Mouse (Mus musculus): ENCODE measurements around the gene Cecr2. TPM values are rescaled to one million over a fixed set of nuclear protein-coding genes. Genes with fewer than 3 reads are reported as not detected.

Gene Cecr2
- polyA plus RNA-seq, 1 experiment from 2014 or later = 20.6 TPM

GRCm38 (mm10) chr6:120772025-120772424, 105.9 kb downstream of the Cecr2 start:
- DNase-seq (ENCODE audit: low spot score, missing footprints) (no peak), ATAC-seq (ENCODE audit: low FRiP score) (no peak)
- Histone ChIP-seq H3K4me1 (ENCODE audit: control insufficient read depth, insufficient read depth, low read length) (peaks cover 16% of the 10 kb centered on the region), H3K36me3 (ENCODE audit: control insufficient read depth, insufficient read depth, low read length) (peaks cover under 1% of the 10 kb centered on the region; the same call in 1 of the 2 replicates), H3K9me3 (ENCODE audit: control insufficient read depth, low read length) (no peaks in the 10 kb centered on the region), H3K27me3 (ENCODE audit: control insufficient read depth, insufficient read depth, low read length) (no peaks in the 10 kb centered on the region), H3K4me3 (ENCODE audit: low read depth, low read length) (no peak overlapping the region), H3K4me2 (no peak overlapping the region), H3K27ac (ENCODE audit: low read depth, low read length) (peak overlapping the region; percentile 72; the same call in 1 of the 2 replicates), H3K9ac (ENCODE audit: low read length) (no peak overlapping the region)

- Histone ChIP-seq H3K4me3 (ENCODE audit: low read depth, low read length) (no peak within 1 kb of the TSS), H3K4me2 (no peak within 1 kb of the TSS), H3K27me3 (ENCODE audit: control insufficient read depth, insufficient read depth, low read length) (no peaks in the 10 kb centered on the region), H3K9me3 (ENCODE audit: control insufficient read depth, low read length) (no peaks in the 10 kb centered on the region), H3K4me1 (ENCODE audit: control insufficient read depth, insufficient read depth, low read length) (peaks cover 16% of the 10 kb centered on the region), H3K9ac (ENCODE audit: low read length) (peak within 1 kb of the TSS; percentile 7; the same call in 1 of the 2 replicates), H3K36me3 (ENCODE audit: control insufficient read depth, insufficient read depth, low read length) (no peaks in the 10 kb centered on the region; the same call in 1 of the 2 replicates), H3K27ac (ENCODE audit: low read depth, low read length) (peak within 1 kb of the TSS; percentile 72)
- ATAC-seq (ENCODE audit: low FRiP score) (peak; percentile 80), DNase-seq (ENCODE audit: low spot score, missing footprints) (peak; percentile 90)
- WGBS = 36% methylated on average over 5 of the region's 5 CpGs
Observed at GRCm38 (mm10) chr6:120773149-120773628, 107.0 kb downstream of the Cecr2 start, which contains the start of gene Slc25a18. TSS of gene Slc25a18 (plus strand) at chr6:120773578.

- DNase-seq (ENCODE audit: low spot score, missing footprints) = no peak
Observed at GRCm38 (mm10) chr6:120773763-120774162, 107.6 kb downstream of the Cecr2 start.

GRCm38 (mm10) chr6:120776286-120776685, 110.1 kb downstream of the Cecr2 start:
- Histone ChIP-seq H3K9ac (ENCODE audit: low read length) (no peak overlapping the region), H3K4me2 (no peak overlapping the region), H3K9me3 (ENCODE audit: control insufficient read depth, low read length) (no peaks in the 10 kb centered on the region), H3K4me1 (ENCODE audit: control insufficient read depth, insufficient read depth, low read length) (peaks cover 16% of the 10 kb centered on the region), H3K27me3 (ENCODE audit: control insufficient read depth, insufficient read depth, low read length) (no peaks in the 10 kb centered on the region), H3K4me3 (ENCODE audit: low read depth, low read length) (no peak overlapping the region), H3K36me3 (ENCODE audit: control insufficient read depth, insufficient read depth, low read length) (no peaks in the 10 kb centered on the region; the same call in 1 of the 2 replicates), H3K27ac (ENCODE audit: low read depth, low read length) (no peak overlapping the region)
- DNase-seq (ENCODE audit: low spot score, missing footprints) = no peak
- WGBS = 83% methylated on average over 3 of the region's 3 CpGs
- no peak for ATAC-seq (ENCODE audit: low FRiP score)

More at GRCm38 (mm10) chr6:120773763-120774162, 107.6 kb downstream of the Cecr2 start:
- 75% methylated on average over 6 of the region's 6 CpGs for WGBS
- H3K27me3 ChIP-seq (ENCODE audit: control insufficient read depth, insufficient read depth, low read length) = no peaks in the 10 kb centered on the region
- H3K4me1 ChIP-seq (ENCODE audit: control insufficient read depth, insufficient read depth, low read length) = peaks cover 16% of the 10 kb centered on the region
- no peaks in the 10 kb centered on the region; the same call in 1 of the 2 replicates for H3K36me3 ChIP-seq (ENCODE audit: control insufficient read depth, insufficient read depth, low read length)
- H3K9me3 ChIP-seq (ENCODE audit: control insufficient read depth, low read length) = no peaks in the 10 kb centered on the region
- ATAC-seq (ENCODE audit: low FRiP score) = peak; percentile 22; the same call in 1 of the 2 replicates
- no peak overlapping the region for H3K9ac ChIP-seq (ENCODE audit: low read length)
- no peak overlapping the region for H3K4me3 ChIP-seq (ENCODE audit: low read depth, low read length)
- no peak overlapping the region for H3K4me2 ChIP-seq
- peak overlapping the region; percentile 72 for H3K27ac ChIP-seq (ENCODE audit: low read depth, low read length)

GRCm38 (mm10) chr6:120777533-120777932, 111.4 kb downstream of the Cecr2 start:
- H3K27ac ChIP-seq (ENCODE audit: low read depth, low read length) = no peak overlapping the region
- 90% methylated on average over 9 of the region's 9 CpGs for WGBS
- DNase-seq (ENCODE audit: low spot score, missing footprints) = no peak

GRCm38 (mm10) chr6:120778226-120778625, 112.1 kb downstream of the Cecr2 start:
- 68% methylated on average over 3 of the region's 3 CpGs for WGBS

More at GRCm38 (mm10) chr6:120777533-120777932, 111.4 kb downstream of the Cecr2 start:
- peaks cover 13% of the 10 kb centered on the region for H3K4me1 ChIP-seq (ENCODE audit: control insufficient read depth, insufficient read depth, low read length)
- H3K4me2 ChIP-seq = no peak overlapping the region
- H3K36me3 ChIP-seq (ENCODE audit: control insufficient read depth, insufficient read depth, low read length) = no peaks in the 10 kb centered on the region; the same call in 1 of the 2 replicates
- H3K9me3 ChIP-seq (ENCODE audit: control insufficient read depth, low read length) = no peaks in the 10 kb centered on the region
- no peaks in the 10 kb centered on the region for H3K27me3 ChIP-seq (ENCODE audit: control insufficient read depth, insufficient read depth, low read length)
- ATAC-seq (ENCODE audit: low FRiP score) = no peak
- H3K4me3 ChIP-seq (ENCODE audit: low read depth, low read length) = no peak overlapping the region
- H3K9ac ChIP-seq (ENCODE audit: low read length) = no peak overlapping the region

GRCm38 (mm10) chr6:120782948-120783347, 116.8 kb downstream of the Cecr2 start:
- Histone ChIP-seq H3K27ac (ENCODE audit: low read depth, low read length) (no peak overlapping the region), H3K4me2 (no peak overlapping the region), H3K4me3 (ENCODE audit: low read depth, low read length) (no peak overlapping the region), H3K9ac (ENCODE audit: low read length) (no peak overlapping the region), H3K4me1 (ENCODE audit: control insufficient read depth, insufficient read depth, low read length) (peaks cover 2% of the 10 kb centered on the region; the same call in 1 of the 2 replicates), H3K9me3 (ENCODE audit: control insufficient read depth, low read length) (no peaks in the 10 kb centered on the region), H3K36me3 (ENCODE audit: control insufficient read depth, insufficient read depth, low read length) (no peaks in the 10 kb centered on the region), H3K27me3 (ENCODE audit: control insufficient read depth, insufficient read depth, low read length) (no peaks in the 10 kb centered on the region)
- DNase-seq (ENCODE audit: low spot score, missing footprints) (no peak), ATAC-seq (ENCODE audit: low FRiP score) (no peak)
- 89% methylated on average over 2 of the region's 2 CpGs for WGBS

More at GRCm38 (mm10) chr6:120778226-120778625, 112.1 kb downstream of the Cecr2 start:
- Histone ChIP-seq H3K9ac (ENCODE audit: low read length) (no peak overlapping the region), H3K36me3 (ENCODE audit: control insufficient read depth, insufficient read depth, low read length) (no peaks in the 10 kb centered on the region; the same call in 1 of the 2 replicates), H3K4me1 (ENCODE audit: control insufficient read depth, insufficient read depth, low read length) (peaks cover 7% of the 10 kb centered on the region), H3K4me3 (ENCODE audit: low read depth, low read length) (no peak overlapping the region), H3K27ac (ENCODE audit: low read depth, low read length) (no peak overlapping the region), H3K9me3 (ENCODE audit: control insufficient read depth, low read length) (no peaks in the 10 kb centered on the region), H3K27me3 (ENCODE audit: control insufficient read depth, insufficient read depth, low read length) (no peaks in the 10 kb centered on the region), H3K4me2 (no peak overlapping the region)
- DNase-seq (ENCODE audit: low spot score, missing footprints) (no peak), ATAC-seq (ENCODE audit: low FRiP score) (no peak)

- Histone ChIP-seq H3K4me2 (no peak overlapping the region), H3K4me3 (ENCODE audit: low read depth, low read length) (no peak overlapping the region), H3K27ac (ENCODE audit: low read depth, low read length) (no peak overlapping the region), H3K4me1 (ENCODE audit: control insufficient read depth, insufficient read depth, low read length) (peaks cover 2% of the 10 kb centered on the region; the same call in 1 of the 2 replicates), H3K36me3 (ENCODE audit: control insufficient read depth, insufficient read depth, low read length) (no peaks in the 10 kb centered on the region), H3K27me3 (ENCODE audit: control insufficient read depth, insufficient read depth, low read length) (no peaks in the 10 kb centered on the region), H3K9me3 (ENCODE audit: control insufficient read depth, low read length) (no peaks in the 10 kb centered on the region), H3K9ac (ENCODE audit: low read length) (no peak overlapping the region)
- DNase-seq (ENCODE audit: low spot score, missing footprints) (no peak), ATAC-seq (ENCODE audit: low FRiP score) (no peak)
- 66% methylated on average over 7 of the region's 7 CpGs for WGBS
Observed at GRCm38 (mm10) chr6:120784351-120784750, 118.2 kb downstream of the Cecr2 start.

- Histone ChIP-seq H3K27ac (ENCODE audit: low read depth, low read length) (no peak overlapping the region), H3K27me3 (ENCODE audit: control insufficient read depth, insufficient read depth, low read length) (no peaks in the 10 kb centered on the region), H3K4me3 (ENCODE audit: low read depth, low read length) (no peak overlapping the region), H3K36me3 (ENCODE audit: control insufficient read depth, insufficient read depth, low read length) (0 out of 2 replicates have a peak, but pooled peaks cover 3% of the 10 kb centered on the region), H3K4me2 (no peak overlapping the region), H3K4me1 (ENCODE audit: control insufficient read depth, insufficient read depth, low read length) (peaks cover 2% of the 10 kb centered on the region; the same call in 1 of the 2 replicates), H3K9ac (ENCODE audit: low read length) (no peak overlapping the region), H3K9me3 (ENCODE audit: control insufficient read depth, low read length) (no peaks in the 10 kb centered on the region)
- DNase-seq (ENCODE audit: low spot score, missing footprints) (no peak), ATAC-seq (ENCODE audit: low FRiP score) (no peak)
- WGBS = 88% methylated on average over 5 of the region's 5 CpGs
Observed at GRCm38 (mm10) chr6:120788068-120788607, 122.0 kb downstream of the Cecr2 start.
